Mouse (Mus musculus): ENCODE measurements around the gene Gm4881. TPM values are rescaled to one million over a fixed set of nuclear protein-coding genes. Genes with fewer than 3 reads are reported as not detected.
A peak's percentile ranks its signal among the peaks of the same experiment; 100 is the strongest.

Gm4881 gene
- polyA plus RNA-seq, 1 experiment from 2014 or later: not detected

DNA sequence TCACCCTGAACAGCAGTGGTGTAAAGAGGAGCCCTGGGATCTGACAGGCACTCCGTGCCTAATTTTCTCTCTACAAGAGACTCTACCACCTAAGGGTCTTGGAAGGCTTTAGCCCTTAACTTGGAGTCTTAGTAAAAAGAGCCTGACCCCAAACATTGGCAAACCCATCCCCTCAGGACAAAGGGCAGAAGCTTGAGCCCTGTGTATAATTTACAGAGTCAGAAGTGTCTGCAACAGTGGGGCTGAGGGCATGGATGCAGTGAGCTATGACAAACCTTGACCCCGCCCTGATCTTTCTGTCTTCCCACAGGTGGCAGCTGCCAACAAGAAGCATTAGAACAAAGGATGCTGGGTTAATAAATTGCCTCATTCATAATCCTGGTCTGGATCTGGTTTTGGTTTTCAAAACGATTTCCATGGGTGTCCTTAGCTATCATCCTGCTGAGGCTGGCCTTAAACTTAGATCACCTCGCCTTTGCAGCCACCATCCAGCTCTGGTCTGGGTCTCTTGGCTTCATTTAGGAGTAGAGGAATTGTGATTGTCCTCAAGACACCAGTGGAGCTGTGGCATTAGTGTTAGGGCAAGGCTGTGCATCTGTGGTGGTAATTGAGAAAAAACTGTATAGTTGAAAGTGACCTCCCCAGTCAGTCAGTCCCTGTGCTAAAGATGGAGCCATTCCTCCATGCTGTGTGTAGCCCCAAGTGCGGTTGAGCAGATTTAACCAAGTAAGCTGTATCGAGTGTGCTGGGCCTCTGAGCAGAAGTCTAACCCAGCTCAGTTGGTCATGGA, 54.7 kb downstream of the Gm4881 start:
- Histone ChIP-seq H3K9me3 (no peaks in the 10 kb centered on the region), H3K27ac (0 out of 2 replicates have a peak overlapping the region, but pooled peaks have one; percentile 15), H3K27me3 (ENCODE audit: poor library complexity, severe bottlenecking) (no peaks in the 10 kb centered on the region), H3K36me3 (replicated peaks) (peaks cover 67% of the 10 kb centered on the region), H3K4me1 (peaks cover 34% of the 10 kb centered on the region), H3K4me3 (peak overlapping the region; percentile 0; the same call in 1 of the 2 replicates)
- 85% methylated on average over 6 of the region's 6 CpGs for WGBS
- DNase-seq (ENCODE audit: extremely low spot score, low spot score): no peak

DNA sequence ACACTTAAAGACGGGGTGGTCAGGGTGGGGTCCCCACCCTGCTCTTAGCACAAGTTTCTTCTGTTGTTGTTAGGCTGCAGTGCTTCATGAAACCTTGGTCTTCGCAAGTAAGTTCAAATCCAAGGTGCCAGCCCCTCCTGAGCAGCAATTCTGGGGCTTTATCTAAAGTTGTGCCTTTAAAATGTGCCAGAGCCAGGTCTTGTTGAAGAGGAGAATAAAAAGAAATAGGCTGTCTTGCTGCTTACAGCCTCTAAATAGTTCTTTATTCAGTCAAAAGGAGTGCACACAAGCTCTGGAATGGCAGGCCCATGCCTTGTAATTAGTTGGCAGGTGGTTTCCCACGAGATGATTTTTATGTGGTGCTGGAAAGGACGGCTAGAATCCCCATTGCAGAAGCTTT, 57.2 kb downstream of the Gm4881 start:
- H3K36me3 ChIP-seq (replicated peaks): peaks cover 65% of the 10 kb centered on the region
- 78% methylated on average over 4 of the region's 4 CpGs for WGBS
- no peaks in the 10 kb centered on the region for H3K27me3 ChIP-seq (ENCODE audit: poor library complexity, severe bottlenecking)
- 0 out of 2 replicates have a peak overlapping the region, but pooled peaks have one; percentile 17 for H3K27ac ChIP-seq
- peaks cover 34% of the 10 kb centered on the region for H3K4me1 ChIP-seq
- H3K4me3 ChIP-seq: peak overlapping the region; percentile 99
- DNase-seq (ENCODE audit: extremely low spot score, low spot score): no peak
- H3K9me3 ChIP-seq: no peaks in the 10 kb centered on the region

DNA sequence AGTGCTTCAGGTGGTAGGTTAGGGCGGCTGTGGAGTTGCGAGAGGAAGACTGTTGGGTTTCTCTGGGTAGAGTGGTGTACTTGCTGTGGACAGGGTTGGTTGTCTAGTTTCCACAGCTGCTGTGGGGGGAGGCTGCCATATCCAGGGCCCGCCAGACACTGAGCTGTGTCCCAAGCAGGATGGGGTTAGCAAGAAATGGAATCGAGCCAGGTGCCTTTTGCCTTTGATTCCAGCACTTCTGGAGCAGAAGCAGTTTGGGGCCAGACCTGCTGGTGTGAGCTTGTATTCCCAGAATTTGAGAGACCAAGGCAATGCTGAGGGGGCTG, 58.0 kb downstream of the Gm4881 start:
- H3K27ac ChIP-seq: peak overlapping the region; percentile 100
- H3K9me3 ChIP-seq: no peaks in the 10 kb centered on the region
- H3K36me3 ChIP-seq (replicated peaks): peaks cover 62% of the 10 kb centered on the region
- H3K4me3 ChIP-seq: peak overlapping the region; percentile 99
- DNase-seq (ENCODE audit: extremely low spot score, low spot score): no peak
- WGBS: 74% methylated on average over 4 of the region's 4 CpGs
- H3K27me3 ChIP-seq (ENCODE audit: poor library complexity, severe bottlenecking): no peaks in the 10 kb centered on the region
- H3K4me1 ChIP-seq: peaks cover 34% of the 10 kb centered on the region

DNA sequence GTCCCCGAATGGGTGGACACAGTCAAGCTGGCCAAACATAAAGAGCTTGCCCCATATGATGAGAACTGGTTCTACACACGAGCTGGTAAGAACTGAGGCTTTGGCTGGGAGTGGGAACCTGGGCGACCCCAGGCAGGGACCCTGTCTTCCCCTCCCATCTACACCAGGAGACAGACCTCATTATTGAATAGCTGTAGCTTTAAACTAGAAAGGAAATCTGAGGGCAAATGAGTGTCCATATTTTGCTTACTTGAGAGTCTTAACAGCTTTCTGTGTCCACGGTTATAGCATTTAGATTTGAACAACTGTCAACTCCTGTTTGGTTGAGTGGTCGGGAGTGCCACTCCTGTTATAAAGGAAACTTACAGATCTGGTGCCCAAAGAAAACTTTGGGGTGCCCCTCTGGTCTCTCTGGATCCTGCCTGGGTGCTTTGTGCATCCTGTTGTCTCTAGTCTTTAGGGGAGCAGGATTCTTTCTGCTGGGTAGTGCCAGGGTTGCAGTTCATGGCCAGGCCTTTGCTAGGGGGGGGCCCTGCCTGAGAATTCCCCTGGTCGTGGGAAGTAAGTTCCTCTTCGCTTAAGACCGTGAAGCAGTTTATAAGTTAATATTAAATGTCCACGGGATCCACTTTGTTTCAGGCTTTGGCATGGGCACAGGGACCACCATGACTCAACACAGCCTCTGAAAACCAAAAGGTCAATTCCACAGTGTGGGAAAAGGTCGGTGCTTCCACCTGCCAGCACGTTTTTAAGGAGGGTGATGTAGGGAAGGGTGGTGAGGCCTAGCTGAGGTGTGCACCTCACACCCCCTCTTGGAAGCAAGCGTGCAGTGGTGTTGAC, 58.6 kb downstream of the Gm4881 start:
- Histone ChIP-seq H3K4me3 (peak overlapping the region; percentile 99), H3K9me3 (no peaks in the 10 kb centered on the region), H3K27me3 (ENCODE audit: poor library complexity, severe bottlenecking) (no peaks in the 10 kb centered on the region), H3K4me1 (peaks cover 34% of the 10 kb centered on the region), H3K36me3 (replicated peaks) (peaks cover 56% of the 10 kb centered on the region), H3K27ac (peak overlapping the region; percentile 100)
- 49% methylated on average over 12 of the region's 12 CpGs for WGBS
- DNase-seq (ENCODE audit: extremely low spot score, low spot score): no peak

DNA sequence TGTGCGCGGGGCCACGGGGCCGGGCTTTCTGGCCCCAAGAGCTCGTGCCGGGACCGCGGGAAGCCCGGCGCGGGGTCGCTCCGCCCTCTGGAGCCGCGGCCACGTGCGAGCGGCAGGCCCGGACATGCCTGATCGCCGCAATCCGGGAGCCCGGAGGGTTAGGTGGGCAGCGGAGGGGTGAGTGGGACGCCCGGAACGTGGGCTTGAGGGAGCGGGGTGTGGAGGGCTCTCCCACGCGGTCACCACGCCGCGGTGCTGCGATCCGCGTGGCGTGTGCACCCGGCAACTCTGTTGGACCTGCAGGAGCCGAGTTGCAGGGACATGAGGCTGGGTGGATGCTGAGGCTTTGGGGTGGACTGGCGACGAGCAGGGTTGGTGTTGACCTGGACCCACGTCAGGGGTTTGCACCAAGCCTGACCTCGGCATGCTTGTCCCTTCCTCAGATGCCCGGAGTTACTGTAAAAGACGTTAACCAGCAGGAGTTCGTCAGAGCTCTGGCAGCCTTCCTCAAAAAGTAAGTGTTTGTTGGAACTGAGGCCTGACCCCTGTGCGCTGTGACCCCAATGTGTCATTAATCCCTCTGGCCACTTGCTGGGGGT, 59.5 kb downstream of the Gm4881 start:
- Histone ChIP-seq H3K4me1 (peaks cover 41% of the 10 kb centered on the region), H3K27me3 (ENCODE audit: poor library complexity, severe bottlenecking) (no peaks in the 10 kb centered on the region), H3K36me3 (replicated peaks) (peaks cover 47% of the 10 kb centered on the region), H3K9me3 (no peaks in the 10 kb centered on the region), H3K4me3 (peak overlapping the region; percentile 99), H3K27ac (peak overlapping the region; percentile 100)
- no peak for DNase-seq (ENCODE audit: extremely low spot score, low spot score)
- under 1% methylated on average over 47 of the region's 47 CpGs for WGBS

DNA sequence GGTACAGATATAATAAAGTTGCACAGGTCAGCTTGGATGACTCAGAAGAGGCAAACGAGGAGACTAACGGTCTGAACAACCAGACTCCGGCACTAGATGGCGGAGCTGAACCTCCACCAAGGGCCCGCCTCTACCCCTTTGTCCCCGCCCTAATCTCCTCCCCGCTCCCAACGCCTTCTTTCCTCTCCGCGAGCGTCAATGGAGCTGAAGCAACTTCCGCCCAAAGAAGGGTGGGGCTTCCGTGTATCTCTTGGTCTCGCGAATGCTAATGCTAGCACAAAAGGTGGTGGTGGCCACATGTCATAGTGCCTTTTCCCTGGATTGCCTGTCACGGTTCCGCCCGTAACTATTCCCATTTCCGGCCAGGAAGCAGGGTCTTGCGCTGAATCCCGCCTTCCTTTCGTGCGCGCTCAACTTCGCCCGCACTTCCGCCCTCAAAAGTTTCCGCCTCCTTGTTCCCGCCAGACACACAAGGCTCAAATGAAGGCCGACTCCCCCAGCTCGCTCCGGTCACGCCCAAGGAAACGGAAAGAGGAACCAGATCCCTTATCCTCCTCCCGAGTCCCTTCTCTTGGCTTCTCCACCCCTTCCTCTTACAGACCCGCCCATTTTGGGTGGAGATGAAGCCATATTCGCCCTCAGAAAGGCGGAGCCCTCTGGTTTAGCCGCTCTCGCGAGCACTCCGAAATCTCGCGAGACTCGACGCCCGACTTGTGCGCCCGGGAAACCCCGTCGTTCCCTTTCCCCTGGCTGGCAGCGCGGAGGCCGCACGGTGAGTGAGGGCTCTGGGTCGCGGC, 60.2 kb downstream of the Gm4881 start, which contains the start of gene Rps19:
TSS of gene Rps19 (plus strand) at position 476 of the 797 bp plus-strand sequence.
- Histone ChIP-seq H3K4me3 (peak within 1 kb of the TSS; percentile 99), H3K36me3 (replicated peaks) (peaks cover 40% of the 10 kb centered on the region), H3K4me1 (peaks cover 47% of the 10 kb centered on the region), H3K9me3 (no peaks in the 10 kb centered on the region), H3K27ac (peak within 1 kb of the TSS; percentile 100), H3K27me3 (ENCODE audit: poor library complexity, severe bottlenecking) (no peaks in the 10 kb centered on the region)
- under 1% methylated on average over 57 of the region's 57 CpGs for WGBS
- DNase-seq (ENCODE audit: extremely low spot score, low spot score): peak; percentile 97

DNA sequence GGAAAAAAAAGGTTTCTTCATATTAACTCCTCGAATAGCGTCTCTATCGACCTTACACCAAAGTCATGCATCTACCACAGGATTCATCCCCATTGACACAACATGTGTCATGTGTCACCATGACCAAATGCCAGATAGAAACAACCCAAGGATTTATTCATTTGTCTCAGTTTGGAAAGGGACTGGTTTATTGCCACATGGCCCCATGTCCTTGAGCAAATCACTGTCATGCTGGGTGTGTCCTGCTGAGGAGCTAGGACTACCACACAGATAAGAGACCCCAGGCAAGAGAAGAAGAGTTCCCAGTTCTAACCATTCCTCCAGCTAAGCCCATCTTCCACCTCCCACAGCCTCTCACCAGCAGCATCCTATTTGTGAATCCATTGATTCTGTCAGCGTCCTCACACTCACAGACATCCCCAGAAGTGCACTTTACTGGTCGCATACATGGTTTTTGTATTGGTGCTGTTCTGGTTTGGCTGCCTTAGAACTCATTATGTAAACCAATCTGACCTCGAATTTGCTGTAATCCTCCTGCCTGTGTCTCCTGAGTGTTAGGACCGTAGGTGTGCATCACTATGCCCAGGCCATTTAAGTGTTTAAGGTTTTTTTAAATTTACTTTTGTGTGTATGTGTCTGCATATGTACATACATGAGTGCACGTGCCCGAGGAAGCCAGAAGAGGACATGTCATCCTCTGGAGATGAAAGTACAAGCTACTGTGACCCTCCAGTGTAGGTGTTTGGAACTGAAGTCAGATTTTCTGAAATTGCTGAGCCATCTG, 61.7 kb downstream of the Gm4881 start:
- no peaks in the 10 kb centered on the region for H3K27me3 ChIP-seq (ENCODE audit: poor library complexity, severe bottlenecking)
- H3K9me3 ChIP-seq: no peaks in the 10 kb centered on the region
- H3K4me1 ChIP-seq: peaks cover 37% of the 10 kb centered on the region
- no peak overlapping the region for H3K27ac ChIP-seq
- no peak overlapping the region for H3K4me3 ChIP-seq
- no peak for DNase-seq (ENCODE audit: extremely low spot score, low spot score)
- H3K36me3 ChIP-seq (replicated peaks): peaks cover 25% of the 10 kb centered on the region
- WGBS: 93% methylated on average over 9 of the region's 9 CpGs

DNA sequence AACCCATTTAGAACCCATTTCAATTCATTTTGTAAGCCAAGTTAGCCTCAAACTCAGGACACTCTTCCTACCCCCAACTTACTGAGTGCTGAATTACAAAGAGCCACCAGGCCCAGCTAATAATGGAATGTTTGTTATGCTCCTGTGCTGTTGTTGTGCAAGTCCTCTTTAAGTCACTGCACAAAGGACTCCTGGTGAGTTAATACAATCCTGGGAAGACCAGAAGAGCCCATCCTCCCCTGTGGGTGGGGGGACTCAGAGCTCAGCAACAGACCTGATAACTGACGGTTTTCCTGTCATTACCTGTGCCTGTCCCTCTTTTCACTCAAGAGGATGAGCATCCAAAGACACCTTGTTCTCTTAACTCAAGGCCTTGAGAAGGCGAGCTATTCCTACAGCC, 64.7 kb downstream of the Gm4881 start:
- Histone ChIP-seq H3K9me3 (no peaks in the 10 kb centered on the region), H3K36me3 (replicated peaks) (no peaks in the 10 kb centered on the region), H3K4me3 (no peak overlapping the region), H3K27ac (no peak overlapping the region), H3K4me1 (peaks cover 24% of the 10 kb centered on the region), H3K27me3 (ENCODE audit: poor library complexity, severe bottlenecking) (no peaks in the 10 kb centered on the region)
- WGBS: 19% methylated on average over 2 of the region's 2 CpGs
- DNase-seq (ENCODE audit: extremely low spot score, low spot score): no peak

DNA sequence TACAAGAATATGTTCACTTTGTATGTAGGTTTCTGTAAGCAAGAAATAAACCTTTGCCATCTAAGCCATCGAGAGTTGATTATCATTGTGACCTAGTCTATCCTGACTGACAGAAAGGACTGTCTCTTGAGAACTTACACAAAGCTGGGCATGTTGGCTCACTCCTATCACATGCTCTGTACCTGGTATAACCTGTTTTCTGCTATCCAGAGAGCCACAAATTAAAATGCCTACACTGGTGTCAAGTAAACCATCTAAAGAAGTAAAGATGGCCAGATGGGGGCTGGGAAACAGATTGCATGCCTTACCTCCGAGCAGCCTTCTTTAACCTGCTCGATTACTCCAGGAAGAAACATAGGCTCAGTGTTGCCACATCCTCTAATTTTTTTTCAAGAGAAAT, 66.7 kb downstream of the Gm4881 start:
- 70% methylated on average over 3 of the region's 3 CpGs for WGBS
- Histone ChIP-seq H3K27me3 (ENCODE audit: poor library complexity, severe bottlenecking) (0 out of 2 replicates have a peak, but pooled peaks cover 7% of the 10 kb centered on the region), H3K9me3 (no peaks in the 10 kb centered on the region), H3K27ac (no peak overlapping the region), H3K4me1 (peaks cover 24% of the 10 kb centered on the region), H3K4me3 (no peak overlapping the region), H3K36me3 (replicated peaks) (no peaks in the 10 kb centered on the region)
- DNase-seq (ENCODE audit: extremely low spot score, low spot score): no peak

Data from forebrain, embryonic 10.5 days (tissue).